Mouse (Mus musculus): Measurements from ENCODE around the gene Rbm46. TPM values are rescaled to one million over a fixed set of nuclear protein-coding genes. Genes with fewer than 3 reads are reported as not detected.

The Rbm46 gene
- total RNA-seq, 1 experiment, result 2.9 TPM

GRCm38 (mm10) chr3:82875671-82876371, 462 bp downstream of the Rbm46 start:
- TF ChIP-seq HCFC1 (IDR thresholded peaks at IDR 0.05; ENCODE audit: borderline replicate concordance, insufficient read depth, low read length) (no peak), MAFK (IDR thresholded peaks at IDR 0.05; ENCODE audit: insufficient read depth, low read depth, low read length) (no peak), ZC3H11A (IDR thresholded peaks at IDR 0.05; ENCODE audit: borderline replicate concordance, low read depth, low read length) (no peak), ZNF384 (IDR thresholded peaks at IDR 0.05; ENCODE audit: low read depth, low read length) (no peak), CHD2 (IDR thresholded peaks at IDR 0.05; ENCODE audit: low read depth, low read length) (no peak)
- peak overlapping the region; percentile 19 to 63; a peak in 3 of 4 replicates for H3K4me3 ChIP-seq (ENCODE audit: insufficient read depth in 1 of 2, low read depth in 1 of 2, low read length in 2 of 2, poor library complexity in 1 of 2, severe bottlenecking in 1 of 2)
- no peaks in the 10 kb centered on the region for H3K36me3 ChIP-seq (ENCODE audit: control insufficient read depth, insufficient read depth, low read length, poor library complexity, severe bottlenecking)
- H3K9ac ChIP-seq (ENCODE audit: insufficient read depth, low read depth, low read length, poor library complexity, severe bottlenecking), result 0 out of 2 replicates have a peak overlapping the region, but pooled peaks have one; percentile 22
- in situ Hi-C loops (cut with MboI; ENCODE audit: low sequenced_read_pairs in 2 of 2, unreplicated experiment in 2 of 2), result no loop called here
- DNase-seq (ENCODE audit: low read depth, low spot score), result no peak
- H3K4me1 ChIP-seq (ENCODE audit: control insufficient read depth in 2 of 2, insufficient read depth in 2 of 2, low read length in 2 of 2, poor library complexity in 1 of 2), result no peaks in the 10 kb centered on the region
- no peaks in the 10 kb centered on the region for H3K9me3 ChIP-seq (ENCODE audit: control insufficient read depth, insufficient read depth, low read depth, low read length)
- H3K27ac ChIP-seq (ENCODE audit: insufficient read depth, low read depth, low read length, poor library complexity, severe bottlenecking), result no peak overlapping the region

- peak; percentile 11 for DNase-seq (ENCODE audit: low read depth, low spot score)
- H3K9ac ChIP-seq (ENCODE audit: insufficient read depth, low read depth, low read length, poor library complexity, severe bottlenecking), result no peak overlapping the region
- H3K27ac ChIP-seq (ENCODE audit: insufficient read depth, low read depth, low read length, poor library complexity, severe bottlenecking), result no peak overlapping the region
- in situ Hi-C loops (cut with MboI; ENCODE audit: low sequenced_read_pairs in 2 of 2, unreplicated experiment in 2 of 2), result loop anchor here (25.0 kb wide), 1 partner anchor 495 kb away; the partner anchor contains the start of gene Map9 (in 2 of the 2)
- H3K4me3 ChIP-seq (ENCODE audit: insufficient read depth in 1 of 2, low read depth in 1 of 2, low read length in 2 of 2, poor library complexity in 1 of 2, severe bottlenecking in 1 of 2), result no peak overlapping the region
- H3K36me3 ChIP-seq (ENCODE audit: control insufficient read depth, insufficient read depth, low read length, poor library complexity, severe bottlenecking), result no peaks in the 10 kb centered on the region
- no peaks in the 10 kb centered on the region for H3K9me3 ChIP-seq (ENCODE audit: control insufficient read depth, insufficient read depth, low read depth, low read length)
- H3K4me1 ChIP-seq (ENCODE audit: control insufficient read depth in 2 of 2, insufficient read depth in 2 of 2, low read length in 2 of 2, poor library complexity in 1 of 2), result no peaks in the 10 kb centered on the region
- no peak for TF ChIP-seq ZNF384 (IDR thresholded peaks at IDR 0.05; ENCODE audit: low read depth, low read length)
- TF ChIP-seq HCFC1 (IDR thresholded peaks at IDR 0.05; ENCODE audit: borderline replicate concordance, insufficient read depth, low read length), result no peak
- no peak for TF ChIP-seq CHD2 (IDR thresholded peaks at IDR 0.05; ENCODE audit: low read depth, low read length)
- no peak for TF ChIP-seq ZC3H11A (IDR thresholded peaks at IDR 0.05; ENCODE audit: borderline replicate concordance, low read depth, low read length)
- TF ChIP-seq MAFK (IDR thresholded peaks at IDR 0.05; ENCODE audit: insufficient read depth, low read depth, low read length), result no peak
Observed at GRCm38 (mm10) chr3:82857414-82858077, 18.7 kb downstream of the Rbm46 start.

- in situ Hi-C loops (cut with MboI; ENCODE audit: low sequenced_read_pairs in 2 of 2, unreplicated experiment in 2 of 2), result no loop called here
- TF ChIP-seq ZNF384 (IDR thresholded peaks at IDR 0.05; ENCODE audit: low read depth, low read length), result no peak
- TF ChIP-seq ZC3H11A (IDR thresholded peaks at IDR 0.05; ENCODE audit: borderline replicate concordance, low read depth, low read length), result no peak
- no peak for TF ChIP-seq CHD2 (IDR thresholded peaks at IDR 0.05; ENCODE audit: low read depth, low read length)
- no peak for TF ChIP-seq HCFC1 (IDR thresholded peaks at IDR 0.05; ENCODE audit: borderline replicate concordance, insufficient read depth, low read length)
Observed at GRCm38 (mm10) chr3:82825165-82825564, 51.1 kb downstream of the Rbm46 start.

GRCm38 (mm10) chr3:82811851-82812250, 64.4 kb downstream of the Rbm46 start:
- no peak overlapping the region for H3K27ac ChIP-seq (ENCODE audit: insufficient read depth, low read depth, low read length, poor library complexity, severe bottlenecking)
- no peaks in the 10 kb centered on the region for H3K9me3 ChIP-seq (ENCODE audit: control insufficient read depth, insufficient read depth, low read depth, low read length)
- no peak overlapping the region for H3K4me3 ChIP-seq (ENCODE audit: insufficient read depth in 1 of 2, low read depth in 1 of 2, low read length in 2 of 2, poor library complexity in 1 of 2, severe bottlenecking in 1 of 2)
- H3K4me1 ChIP-seq (ENCODE audit: control insufficient read depth in 2 of 2, insufficient read depth in 2 of 2, low read length in 2 of 2, poor library complexity in 1 of 2), result no peaks in the 10 kb centered on the region
- in situ Hi-C loops (cut with MboI; ENCODE audit: low sequenced_read_pairs in 2 of 2, unreplicated experiment in 2 of 2), result no loop called here
- no peaks in the 10 kb centered on the region for H3K36me3 ChIP-seq (ENCODE audit: control insufficient read depth, insufficient read depth, low read length, poor library complexity, severe bottlenecking)
- no peak for DNase-seq (ENCODE audit: low read depth, low spot score)
- no peak overlapping the region for H3K9ac ChIP-seq (ENCODE audit: insufficient read depth, low read depth, low read length, poor library complexity, severe bottlenecking)
- TF ChIP-seq HCFC1 (IDR thresholded peaks at IDR 0.05; ENCODE audit: borderline replicate concordance, insufficient read depth, low read length) (no peak), CHD2 (IDR thresholded peaks at IDR 0.05; ENCODE audit: low read depth, low read length) (no peak), ZNF384 (IDR thresholded peaks at IDR 0.05; ENCODE audit: low read depth, low read length) (no peak), ZC3H11A (IDR thresholded peaks at IDR 0.05; ENCODE audit: borderline replicate concordance, low read depth, low read length) (no peak), MAFK (IDR thresholded peaks at IDR 0.05; ENCODE audit: insufficient read depth, low read depth, low read length) (no peak)

More at GRCm38 (mm10) chr3:82825165-82825564, 51.1 kb downstream of the Rbm46 start:
- Histone ChIP-seq H3K9me3 (ENCODE audit: control insufficient read depth, insufficient read depth, low read depth, low read length) (no peaks in the 10 kb centered on the region), H3K27ac (ENCODE audit: insufficient read depth, low read depth, low read length, poor library complexity, severe bottlenecking) (no peak overlapping the region), H3K36me3 (ENCODE audit: control insufficient read depth, insufficient read depth, low read length, poor library complexity, severe bottlenecking) (no peaks in the 10 kb centered on the region), H3K4me3 (ENCODE audit: insufficient read depth in 1 of 2, low read depth in 1 of 2, low read length in 2 of 2, poor library complexity in 1 of 2, severe bottlenecking in 1 of 2) (no peak overlapping the region), H3K4me1 (ENCODE audit: control insufficient read depth in 2 of 2, insufficient read depth in 2 of 2, low read length in 2 of 2, poor library complexity in 1 of 2) (no peaks in the 10 kb centered on the region), H3K9ac (ENCODE audit: insufficient read depth, low read depth, low read length, poor library complexity, severe bottlenecking) (no peak overlapping the region)
- no peak for DNase-seq (ENCODE audit: low read depth, low spot score)

Data from ES-E14 (cell line).